Mouse (Mus musculus): ENCODE measurements around the gene Ubtf.

DNA sequence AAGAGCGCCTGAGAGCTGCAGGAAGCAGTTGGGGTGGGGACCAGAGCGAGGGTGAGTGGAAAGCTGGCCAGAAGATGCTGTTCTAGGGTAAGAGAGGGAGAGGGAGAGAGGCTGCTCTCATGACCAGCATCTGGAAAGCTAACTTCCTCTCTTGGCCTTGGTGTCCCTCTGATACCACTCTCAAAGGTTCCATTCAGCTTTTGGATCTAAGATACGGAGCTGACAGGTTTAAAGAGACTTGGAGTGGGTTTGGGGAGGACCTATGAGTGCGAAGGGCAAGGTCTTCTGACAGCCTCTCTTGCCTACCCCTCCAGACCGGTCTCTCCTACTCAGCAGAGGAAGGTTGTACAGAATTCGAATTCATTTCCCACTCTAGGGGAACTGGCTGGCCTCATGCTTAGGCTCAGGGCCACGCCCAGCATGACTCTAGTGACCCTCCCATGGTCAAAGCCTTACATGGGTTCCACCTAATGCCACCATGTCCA, 28.6 kb upstream of the Ubtf start:
- TF ChIP-seq CTCF (IDR thresholded peaks at IDR 0.05; ENCODE audit: low read depth, low read length) (no peak), POLR2A (IDR thresholded peaks at IDR 0.05; ENCODE audit: borderline replicate concordance, low read depth, low read length) (no peak)
